Mouse (Mus musculus): Measurements from ENCODE around the gene Lmod1. TPM values are rescaled to one million over a fixed set of nuclear protein-coding genes. Genes with fewer than 3 reads are reported as not detected.
"Not testable (repeated sequence)": the region's sequence is repeated elsewhere in the genome, so short reads cannot be mapped to it uniquely, and the experiment has no call there.

Lmod1 gene
- total RNA-seq, 1 experiment from 2014 or later = not detected

DNA sequence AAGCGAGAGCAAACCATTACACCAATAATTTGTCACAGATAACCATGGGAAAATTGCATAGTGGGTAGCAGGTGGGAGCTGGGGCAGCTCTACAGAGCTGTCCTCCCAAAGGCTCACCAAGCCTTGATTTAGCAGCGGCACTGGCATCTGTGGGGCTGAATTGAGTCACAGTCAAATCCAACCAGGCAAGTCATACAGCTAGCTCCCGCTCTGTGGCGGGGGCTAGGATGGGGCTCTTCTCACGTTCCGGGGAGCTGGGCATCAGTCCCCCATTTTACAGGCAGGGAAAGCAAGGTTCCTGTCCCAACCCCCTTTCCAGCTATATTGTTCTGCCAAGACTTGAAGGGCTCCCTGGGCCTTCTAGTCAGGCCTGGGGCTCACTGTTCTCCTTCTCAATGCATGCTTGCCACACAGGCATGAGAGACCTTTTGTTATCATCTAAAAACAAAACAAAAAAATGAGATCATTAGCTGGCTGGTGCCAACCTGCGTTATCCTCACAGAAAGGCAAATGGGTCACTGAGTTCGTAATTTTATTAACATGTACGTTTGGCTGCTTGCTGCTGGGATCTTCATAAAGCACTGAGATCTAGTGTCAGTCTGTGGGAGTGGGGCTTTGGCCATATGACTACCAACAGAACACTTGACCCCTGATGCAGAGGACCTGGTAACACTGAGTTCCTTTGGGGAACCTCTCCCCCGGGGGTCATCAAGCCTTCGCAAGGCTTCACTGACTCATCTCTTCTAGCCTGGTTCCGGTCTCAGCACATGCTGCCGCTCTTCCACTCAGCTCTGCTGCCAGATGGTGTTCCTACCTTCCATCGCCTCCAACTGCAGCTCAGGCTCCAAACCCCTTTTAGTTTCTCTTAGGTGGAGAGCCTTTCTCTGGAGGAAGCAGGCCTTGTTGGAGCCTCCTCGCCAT is 55.7 kb downstream of the Lmod1 start:
- no peak for ATAC-seq (replicated peaks in 1 of 2; ENCODE audit: insufficient read depth in 1 of 2, low FRiP score in 2 of 2, low TSS enrichment in 1 of 2, low read depth in 1 of 2, poor library complexity in 2 of 2, severe bottlenecking in 2 of 2)

GRCm38 (mm10) chr1:135381560-135381959 is 57.0 kb downstream of the Lmod1 start:
- not testable (repeated sequence) for ATAC-seq (replicated peaks in 1 of 2; ENCODE audit: insufficient read depth in 1 of 2, low FRiP score in 2 of 2, low TSS enrichment in 1 of 2, low read depth in 1 of 2, poor library complexity in 2 of 2, severe bottlenecking in 2 of 2)

GRCm38 (mm10) chr1:135384171-135384570 is 59.6 kb downstream of the Lmod1 start:
- ATAC-seq (replicated peaks in 1 of 2; ENCODE audit: insufficient read depth in 1 of 2, low FRiP score in 2 of 2, low TSS enrichment in 1 of 2, low read depth in 1 of 2, poor library complexity in 2 of 2, severe bottlenecking in 2 of 2) = no peak

DNA sequence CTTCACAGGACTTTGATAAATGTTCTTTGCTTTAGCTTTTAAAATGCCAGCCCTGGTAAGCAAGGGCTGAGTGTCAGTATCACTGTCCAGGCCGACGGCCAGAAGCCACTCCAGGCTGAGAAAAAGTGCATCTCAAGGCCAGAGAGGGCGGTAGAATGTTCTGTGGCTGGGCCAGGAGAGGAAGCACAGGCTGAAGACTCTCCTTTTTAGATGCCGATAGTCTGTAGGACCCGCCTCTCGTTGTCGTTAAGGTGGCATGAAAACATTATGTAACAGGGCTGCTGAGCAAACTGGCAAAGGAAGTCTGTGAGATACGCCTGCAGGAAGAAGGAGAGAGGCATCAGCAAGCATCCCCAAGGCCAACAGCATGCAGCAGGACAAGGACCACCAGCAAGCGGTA is 60.6 kb downstream of the Lmod1 start:
- ATAC-seq (replicated peaks in 1 of 2; ENCODE audit: insufficient read depth in 1 of 2, low FRiP score in 2 of 2, low TSS enrichment in 1 of 2, low read depth in 1 of 2, poor library complexity in 2 of 2, severe bottlenecking in 2 of 2) = no peak

DNA sequence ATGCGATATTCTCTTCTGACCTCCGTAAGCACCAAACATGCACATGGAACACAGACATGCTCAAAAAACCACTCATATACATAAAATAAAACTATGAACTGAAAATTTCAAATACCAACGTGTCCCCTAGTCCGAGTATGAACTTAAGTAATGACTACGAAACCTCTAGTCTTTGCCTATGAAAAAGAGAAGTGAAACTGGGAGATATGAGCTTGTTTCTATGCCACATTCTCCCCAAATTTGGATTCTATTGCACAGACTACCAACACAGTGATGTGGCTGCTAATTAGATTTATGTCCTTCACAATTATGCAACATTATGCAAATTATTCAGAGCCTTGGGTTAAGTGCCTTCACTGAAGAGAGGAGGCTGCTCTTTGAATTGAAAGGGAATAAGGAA is 74.9 kb downstream of the Lmod1 start:
- no peak for ATAC-seq (replicated peaks in 1 of 2; ENCODE audit: insufficient read depth in 1 of 2, low FRiP score in 2 of 2, low TSS enrichment in 1 of 2, low read depth in 1 of 2, poor library complexity in 2 of 2, severe bottlenecking in 2 of 2)

GRCm38 (mm10) chr1:135401452-135402110 is 77.0 kb downstream of the Lmod1 start:
- no peak for ATAC-seq (replicated peaks in 1 of 2; ENCODE audit: insufficient read depth in 1 of 2, low FRiP score in 2 of 2, low TSS enrichment in 1 of 2, low read depth in 1 of 2, poor library complexity in 2 of 2, severe bottlenecking in 2 of 2)

DNA sequence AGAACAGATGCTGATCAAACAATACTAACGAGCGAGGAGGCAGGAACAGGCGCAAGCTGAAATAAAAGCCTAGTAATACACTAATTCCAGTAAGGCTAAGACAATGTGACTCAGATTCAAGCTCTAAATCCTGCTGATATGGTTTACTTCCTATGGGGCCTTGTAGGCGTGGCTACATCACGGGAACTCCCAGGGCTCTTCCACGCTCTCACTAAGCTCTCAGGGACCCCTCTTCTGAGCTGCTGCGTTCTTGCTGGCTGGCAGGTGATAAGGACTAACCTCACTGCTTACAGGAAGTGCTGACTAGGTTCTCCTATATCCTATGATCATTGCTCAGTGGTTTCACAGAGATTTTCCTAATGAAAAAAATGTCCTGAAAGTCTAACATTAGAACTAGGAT is 80.7 kb downstream of the Lmod1 start:
- no peak for ATAC-seq (replicated peaks in 1 of 2; ENCODE audit: insufficient read depth in 1 of 2, low FRiP score in 2 of 2, low TSS enrichment in 1 of 2, low read depth in 1 of 2, poor library complexity in 2 of 2, severe bottlenecking in 2 of 2)

- ATAC-seq (replicated peaks in 1 of 2; ENCODE audit: insufficient read depth in 1 of 2, low FRiP score in 2 of 2, low TSS enrichment in 1 of 2, low read depth in 1 of 2, poor library complexity in 2 of 2, severe bottlenecking in 2 of 2) = no peak
These were observed 84.4 kb downstream of the Lmod1 start for GRCm38 (mm10) chr1:135408973-135409372.

DNA sequence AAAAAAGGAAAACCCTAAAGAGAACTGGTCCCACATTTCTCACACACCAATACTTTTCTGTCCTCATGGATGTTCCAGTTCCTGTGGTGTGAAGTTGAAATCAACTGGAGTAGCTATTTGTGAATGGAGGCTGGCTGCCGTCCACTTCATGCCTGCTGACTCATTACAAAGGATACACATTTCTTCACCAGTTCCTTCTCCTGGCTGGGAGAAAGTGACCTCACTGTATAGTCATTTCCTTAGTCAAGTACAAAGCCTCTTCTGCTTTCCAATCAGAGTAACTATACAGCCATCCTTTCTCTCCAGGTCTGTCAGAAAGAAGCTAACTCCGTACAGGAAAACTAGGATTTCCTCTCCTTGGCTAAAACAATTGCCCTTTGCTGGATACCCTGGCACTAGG is 86.4 kb downstream of the Lmod1 start:
- peak; percentile 86 to 92 for ATAC-seq (replicated peaks in 1 of 2; ENCODE audit: insufficient read depth in 1 of 2, low FRiP score in 2 of 2, low TSS enrichment in 1 of 2, low read depth in 1 of 2, poor library complexity in 2 of 2, severe bottlenecking in 2 of 2)

DNA sequence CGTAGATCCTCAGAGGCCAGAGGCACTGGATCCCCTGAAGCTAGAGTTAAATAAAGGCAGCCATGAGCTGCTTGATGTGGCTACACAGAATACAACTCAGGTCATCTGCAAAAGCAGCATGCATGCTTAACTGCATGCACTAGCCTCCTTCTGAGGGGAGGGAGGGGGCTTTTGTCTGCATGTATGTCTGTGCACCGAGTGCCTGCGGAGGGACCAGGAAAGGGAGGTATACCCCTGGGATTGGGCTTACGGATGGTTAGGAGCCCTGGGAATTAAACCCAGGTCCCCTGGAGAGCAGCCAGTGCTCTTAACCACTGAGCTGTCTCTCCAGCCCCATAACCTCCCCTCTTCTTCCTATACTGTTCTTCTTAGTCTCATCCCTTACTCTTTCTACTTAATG is 87.5 kb downstream of the Lmod1 start:
- ATAC-seq (replicated peaks in 1 of 2; ENCODE audit: insufficient read depth in 1 of 2, low FRiP score in 2 of 2, low TSS enrichment in 1 of 2, low read depth in 1 of 2, poor library complexity in 2 of 2, severe bottlenecking in 2 of 2) = no peak

DNA sequence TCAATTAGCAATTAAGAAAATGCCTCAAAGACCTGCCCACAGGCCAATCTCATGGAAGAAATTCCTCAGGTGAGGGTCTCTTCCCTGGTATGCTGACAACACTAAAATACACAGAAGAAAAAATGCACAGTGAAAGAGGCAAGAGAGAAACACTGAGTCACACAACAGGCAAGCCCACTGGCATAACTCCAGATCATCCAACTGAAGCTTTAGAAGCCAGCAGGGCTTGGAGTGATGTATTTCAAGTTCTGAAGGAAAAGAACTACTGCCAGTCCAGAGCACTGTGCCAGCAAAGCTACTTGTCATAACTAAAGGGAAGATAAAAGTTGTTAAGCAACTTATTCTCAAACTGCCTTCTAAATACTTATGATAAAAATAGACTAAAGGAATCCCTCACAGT is 89.4 kb downstream of the Lmod1 start:
- no peak for ATAC-seq (replicated peaks in 1 of 2; ENCODE audit: insufficient read depth in 1 of 2, low FRiP score in 2 of 2, low TSS enrichment in 1 of 2, low read depth in 1 of 2, poor library complexity in 2 of 2, severe bottlenecking in 2 of 2)

Other genes with a start within 250 kb of the Lmod1 start
- gene Lgr6, start 219.5 kb upstream of the Lmod1 start, total RNA-seq (2017) = not detected in 2 replicates
- 78.6 and 80.0 TPM in 2 replicates for gene Ptpn7, start 192.1 kb upstream of the Lmod1 start, total RNA-seq (2017)
- gene Arl8a, start 178.0 kb upstream of the Lmod1 start, total RNA-seq (2017) = 22.3 and 24.4 TPM in 2 replicates
- gene Gpr37l1, start 157.1 kb upstream of the Lmod1 start, total RNA-seq (2017) = not detected in 2 replicates
- gene Elf3, start 66.2 kb upstream of the Lmod1 start, total RNA-seq (2017) = not detected in 2 replicates
- gene Rnpep, start 40.7 kb upstream of the Lmod1 start, total RNA-seq (2017) = 31.6 and 57.2 TPM in 2 replicates
- 25.2 and 42.1 TPM in 2 replicates for gene Timm17a, start 11.0 kb upstream of the Lmod1 start, total RNA-seq (2017)
- not detected in 2 replicates for gene Shisa4, start 50.4 kb downstream of the Lmod1 start, total RNA-seq (2017)
- 36.1 and 61.9 TPM in 2 replicates for gene Ipo9, start 105.7 kb downstream of the Lmod1 start, total RNA-seq (2017)